Mouse (Mus musculus) gonadal fat pad, adult 2 months (tissue): ENCODE data around the gene Chrm4. TPM values are rescaled to one million over a fixed set of nuclear protein-coding genes. Genes with fewer than 3 reads are reported as not detected.

Source experiments
- DNase-seq: peaks from one replicate; pipeline ENCODE4 v3.0.0-alpha.2; 2012; ENCODE audit warnings: low read depth
- polyA plus RNA-seq: library from polyadenylated mRNA; depleted of rRNA; stranded (reverse); fragments of >200 nt; gene quantifications from 2 replicates; pipeline ENCODE4 v1.2.3, GENCODE M21; 2012; rRNA removed

Chrm4 gene
- polyA plus RNA-seq, 1 experiment: 0.26 TPM

GRCm38 (mm10) chr2:91963443-91963932 is 36.4 kb downstream of the Chrm4 start:
- DNase-seq: no peak

GRCm38 (mm10) chr2:91964610-91965204 is 37.7 kb downstream of the Chrm4 start:
- DNase-seq: no peak

GRCm38 (mm10) chr2:91965417-91965816 is 38.4 kb downstream of the Chrm4 start:
- DNase-seq: no peak

- DNase-seq: no peak
Observed at GRCm38 (mm10) chr2:91966367-91966766, 39.3 kb downstream of the Chrm4 start.

- DNase-seq: no peak
Observed at GRCm38 (mm10) chr2:91967962-91968361, 40.9 kb downstream of the Chrm4 start.

GRCm38 (mm10) chr2:91971231-91972097 is 44.4 kb downstream of the Chrm4 start:
- no peak for DNase-seq

GRCm38 (mm10) chr2:91972121-91972566 is 45.1 kb downstream of the Chrm4 start:
- DNase-seq: no peak

GRCm38 (mm10) chr2:91973416-91974135 is 46.5 kb downstream of the Chrm4 start:
- DNase-seq: no peak

GRCm38 (mm10) chr2:91975581-91976541 is 48.8 kb downstream of the Chrm4 start, which contains the start of gene Dgkz:
Gene Dgkz, minus strand, starts transcription at chr2:91975864.
- DNase-seq: no peak

- DNase-seq: no peak
Observed at GRCm38 (mm10) chr2:91977960-91978359, 50.9 kb downstream of the Chrm4 start.

Other genes starting within 250 kb of the Chrm4 start
- 37.2 and 41.0 TPM in 2 replicates for gene Atg13, start 216.7 kb upstream of the Chrm4 start, polyA plus RNA-seq
- 4.7 and 5.0 TPM in 2 replicates for gene Harbi1, start 216.4 kb upstream of the Chrm4 start, polyA plus RNA-seq
- gene Ambra1, start 197.1 kb upstream of the Chrm4 start, polyA plus RNA-seq: 18.2 and 22.9 TPM in 2 replicates
- 11.6 and 18.6 TPM in 2 replicates for gene Mdk, start 5.0 kb downstream of the Chrm4 start, polyA plus RNA-seq
- gene Gm9821, start 18.5 kb downstream of the Chrm4 start, polyA plus RNA-seq: 0.05 TPM in 1 of 2 replicates, not detected in the other
- gene Dgkz, start 48.6 kb downstream of the Chrm4 start, polyA plus RNA-seq: 84.2 and 91.6 TPM in 2 replicates
- gene Creb3l1, start 97.3 kb downstream of the Chrm4 start, polyA plus RNA-seq: 3.6 and 11.0 TPM in 2 replicates
- 32.2 and 35.7 TPM in 2 replicates for gene Phf21a, start 165.9 kb downstream of the Chrm4 start, polyA plus RNA-seq